Mouse (Mus musculus) kidney, postnatal 14 days (tissue): Measurements from ENCODE around the gene Slamf8.
A peak's percentile ranks its signal among the peaks of the same experiment; 100 is the strongest.

Source experiments
- DNase-seq: peaks from one replicate; pipeline ENCODE4 v3.0.0; 2022; ENCODE audit warnings: mixed read lengths

Gene Slamf8

DNA sequence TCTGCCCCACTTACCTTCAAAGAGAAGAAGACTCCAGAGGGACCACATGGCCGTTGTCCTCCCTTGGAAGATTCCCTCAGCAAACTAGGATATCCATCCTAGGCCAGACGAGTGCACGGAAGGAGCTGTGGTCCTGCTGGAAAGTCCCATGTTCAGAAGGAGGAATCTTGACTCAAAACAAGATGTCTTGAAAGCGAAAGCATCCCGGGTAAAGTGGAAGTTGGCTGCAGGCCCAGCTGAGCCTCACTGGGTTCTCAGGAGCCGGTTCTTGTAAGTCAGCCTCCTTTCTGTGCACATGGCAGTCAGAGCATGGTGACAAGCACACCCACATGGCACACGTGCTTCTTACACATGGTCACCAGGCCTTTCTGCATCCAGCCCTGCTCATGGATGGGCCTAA lies at the start of gene Slamf8:
Slamf8 (minus strand) TSS at position 184 of the 400 bp plus-strand sequence.
- peak; percentile 19 for DNase-seq

DNA sequence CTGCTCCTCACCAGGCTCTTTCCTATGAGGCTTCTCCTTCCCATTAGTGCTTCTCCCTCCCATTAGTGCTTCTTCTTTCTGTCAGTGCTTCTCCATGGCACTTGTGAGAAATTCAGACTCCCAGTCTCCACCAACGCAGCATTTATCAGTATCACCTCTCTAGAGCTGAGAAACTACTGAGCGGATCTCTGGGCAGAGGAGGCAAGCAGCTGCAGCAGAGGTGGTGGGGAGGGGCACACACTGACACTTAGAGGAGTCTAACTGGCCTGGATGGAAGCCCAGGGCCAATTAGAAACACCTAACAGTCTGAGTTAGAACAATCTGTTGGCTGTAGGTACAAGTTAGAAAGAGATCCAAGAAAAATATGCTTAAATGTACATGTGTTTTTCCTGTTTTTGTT lies 48.4 kb upstream of the Slamf8 start:
- peak; percentile 35 for DNase-seq

DNA sequence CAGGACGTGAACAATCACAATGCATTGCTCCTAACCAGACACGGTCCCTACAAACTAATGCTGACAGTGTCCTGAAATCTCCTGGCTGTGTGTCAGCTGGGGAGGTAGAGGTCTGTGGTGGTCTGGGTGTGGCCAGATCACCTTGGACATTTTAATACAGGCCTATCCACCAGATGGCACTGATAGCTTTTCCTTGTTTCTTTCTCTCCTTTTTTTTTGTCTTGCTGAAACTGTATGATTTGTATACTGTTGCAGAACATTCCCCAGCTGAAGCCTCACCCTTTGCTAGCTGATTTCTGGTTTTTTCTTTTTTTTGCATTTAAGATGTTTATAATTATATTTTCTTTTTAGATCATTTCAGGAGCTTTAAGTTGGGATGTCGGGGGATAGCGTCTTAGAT lies 47.4 kb upstream of the Slamf8 start:
- DNase-seq = no peak

DNA sequence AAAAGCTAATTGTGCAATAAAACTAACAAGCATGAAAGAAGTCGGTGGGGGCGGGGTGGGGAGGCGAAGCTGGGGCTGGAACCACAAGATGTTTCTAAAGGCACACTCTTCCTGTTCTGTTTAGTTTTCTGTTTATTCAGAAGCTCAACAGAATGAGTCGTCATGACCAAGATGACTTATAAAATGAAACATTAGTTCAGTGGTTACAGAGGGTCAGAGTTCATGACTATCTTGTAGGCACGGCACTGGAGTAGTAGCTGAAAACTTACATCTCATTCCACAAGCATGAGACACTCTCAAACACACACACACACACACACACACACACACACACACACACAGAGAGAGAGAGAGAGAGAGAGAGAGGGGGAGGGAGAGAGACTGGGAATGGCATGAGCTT lies 45.9 kb upstream of the Slamf8 start:
- no peak for DNase-seq

DNA sequence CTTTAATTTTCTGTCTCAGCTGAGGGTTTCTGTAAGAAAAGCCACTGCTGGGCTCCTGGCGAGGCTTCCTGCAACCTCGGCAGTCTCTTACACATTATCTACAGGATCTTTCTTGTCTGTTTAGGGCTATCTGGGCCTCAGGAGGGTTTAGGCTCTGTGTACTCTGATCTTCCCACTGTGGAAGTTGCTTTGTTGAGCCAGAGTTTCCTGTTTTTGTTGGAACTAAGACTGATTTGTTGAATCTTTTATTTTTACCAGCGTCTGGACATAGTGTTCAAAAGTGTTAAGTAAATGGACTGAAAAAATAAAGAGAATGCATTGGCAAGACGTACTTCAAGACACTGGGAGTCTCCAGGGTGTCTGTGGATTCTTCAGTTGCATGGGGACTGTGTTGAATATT lies 44.9 kb upstream of the Slamf8 start:
- no peak for DNase-seq

DNA sequence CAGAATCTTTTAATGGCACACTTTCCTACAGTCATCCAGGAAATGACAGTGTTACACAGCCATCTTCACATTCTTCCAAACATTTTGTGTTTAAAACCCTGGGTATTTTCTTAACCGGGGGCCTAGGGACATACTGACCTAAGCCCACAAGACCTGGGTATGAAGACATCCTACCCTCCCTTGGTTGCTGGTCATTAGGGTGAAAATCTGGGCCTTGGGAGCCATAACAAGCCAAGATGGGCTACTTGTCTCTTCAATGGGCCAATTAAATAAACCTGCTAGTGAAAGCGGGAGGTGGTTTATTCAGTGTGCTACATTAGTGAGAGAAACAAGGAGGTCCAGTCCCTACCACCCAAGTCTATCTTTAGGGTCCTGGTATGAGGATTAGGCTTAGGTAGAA lies 43.8 kb upstream of the Slamf8 start:
- DNase-seq = no peak

DNA sequence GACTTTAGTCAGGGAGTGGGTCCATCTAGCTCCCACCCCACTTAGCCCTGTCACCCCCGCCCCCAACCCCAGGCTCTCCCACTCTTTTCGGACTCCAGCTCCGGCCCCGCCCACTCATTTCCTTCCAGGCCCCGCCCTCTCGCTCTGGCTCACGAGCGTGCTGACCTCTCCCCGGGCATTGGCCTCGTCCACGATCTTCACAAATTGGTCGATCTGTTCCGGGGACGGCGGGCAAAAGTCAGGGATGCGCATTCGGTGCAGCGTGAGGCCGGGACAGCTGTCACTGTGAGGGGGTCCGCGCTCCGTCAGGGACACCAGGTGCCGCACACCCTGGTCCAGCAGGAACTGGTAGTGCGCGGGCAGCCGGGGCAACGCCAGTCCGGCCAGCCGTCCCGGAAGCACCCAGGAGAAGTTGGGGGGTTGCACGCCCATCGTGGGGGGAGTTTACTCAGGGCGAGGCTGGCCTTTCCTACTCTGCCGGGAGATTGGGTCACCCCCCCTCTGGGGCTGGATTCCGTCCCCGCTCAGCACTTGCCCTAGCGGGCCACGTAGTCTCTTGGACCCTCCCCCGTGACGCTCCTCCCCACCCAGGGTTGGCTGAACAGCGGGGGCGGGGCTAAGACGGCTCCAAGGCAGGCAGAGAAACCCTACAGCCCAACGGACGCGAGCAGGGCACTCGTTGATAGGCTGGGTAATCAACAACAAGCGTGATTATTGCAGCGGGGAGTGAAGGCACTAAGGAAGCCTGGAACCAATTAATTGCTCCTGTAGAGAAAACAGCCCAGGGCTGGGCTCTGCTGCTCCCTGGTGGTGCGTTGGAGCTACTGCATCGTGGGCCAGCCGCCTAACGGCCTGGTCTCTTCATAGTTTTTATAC lies 42.3 kb upstream of the Slamf8 start, which contains the start of gene Dusp23:
Dusp23 (minus strand) TSS at position 512 of the 876 bp plus-strand sequence.
- DNase-seq = peak; percentile 98

DNA sequence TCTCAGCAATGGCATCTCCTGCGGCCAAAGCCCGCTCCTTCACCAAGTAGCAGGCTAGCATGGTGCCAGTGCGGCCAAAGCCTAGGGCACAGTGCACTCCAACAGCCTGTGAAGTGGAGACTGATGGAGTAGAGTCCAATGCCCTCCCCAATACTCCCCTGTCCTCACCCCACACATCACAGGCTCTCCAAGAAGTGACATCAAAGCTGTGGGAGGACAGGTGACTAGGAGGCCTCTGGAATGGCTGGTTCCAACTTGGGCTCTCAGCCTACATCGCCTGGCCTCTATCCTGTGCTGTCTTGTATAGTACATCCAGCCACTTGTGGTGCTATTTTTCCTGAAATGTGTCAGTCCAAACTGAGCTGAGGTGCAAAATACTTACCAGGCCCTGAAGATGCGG lies 41.4 kb upstream of the Slamf8 start:
- DNase-seq = no peak

DNA sequence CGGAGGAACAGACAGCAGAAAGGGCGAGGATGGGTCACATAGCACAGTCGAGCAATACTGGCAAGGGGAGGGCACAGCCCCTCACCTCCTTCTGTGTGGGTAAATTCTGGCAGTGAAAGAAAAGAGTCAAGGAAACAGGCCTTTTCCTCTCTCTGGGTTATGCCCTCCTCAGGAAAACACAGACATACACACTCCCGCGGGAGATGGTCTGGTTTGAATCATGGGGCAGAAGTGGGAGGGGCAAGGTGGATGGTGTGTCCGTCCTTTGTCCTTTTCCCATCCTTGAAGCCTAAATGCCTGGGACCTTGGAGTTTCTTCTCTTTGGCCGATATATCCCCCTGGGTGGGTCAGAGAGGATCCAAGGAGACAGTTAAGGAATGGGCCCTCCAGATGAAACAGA lies 39.5 kb upstream of the Slamf8 start:
- DNase-seq = no peak

DNA sequence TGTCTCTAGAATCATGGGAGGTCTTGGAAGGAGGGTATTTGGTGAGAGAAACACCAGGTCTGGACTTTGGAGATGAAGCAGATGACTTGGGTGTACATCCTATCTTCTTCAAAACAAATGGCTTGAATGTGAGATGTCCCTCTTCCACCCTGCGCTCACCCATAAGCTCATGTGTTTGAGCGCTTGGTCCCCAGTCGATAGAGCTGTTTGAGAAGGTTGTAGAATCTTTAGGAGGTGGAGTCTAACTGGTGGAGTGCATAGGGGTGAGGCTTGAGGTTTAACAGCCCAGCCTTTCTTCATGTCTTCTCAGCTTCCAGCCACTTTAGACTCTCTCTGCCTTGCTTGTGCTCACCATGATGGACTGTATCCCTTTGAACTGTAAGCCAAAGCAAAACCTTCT lies 35.9 kb upstream of the Slamf8 start:
- DNase-seq = no peak

DNA sequence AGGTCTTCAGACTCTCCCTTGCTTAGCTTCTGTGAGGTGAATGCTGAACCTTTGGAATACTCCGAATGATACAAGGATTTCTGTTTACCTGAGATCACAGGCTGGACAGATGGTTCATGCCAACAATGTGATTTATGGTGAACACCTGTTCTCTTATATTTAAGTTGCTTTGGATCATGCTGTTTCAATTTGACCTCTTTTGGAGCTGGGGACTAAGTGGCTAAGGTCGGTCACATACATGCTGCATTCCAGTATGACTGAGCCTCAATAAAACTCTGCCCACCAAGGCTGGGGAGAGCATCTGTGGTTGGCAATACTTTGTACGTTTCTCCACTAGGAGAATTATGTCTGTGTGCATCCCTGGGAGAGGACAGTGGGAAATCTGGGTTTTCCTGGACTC lies 33.7 kb upstream of the Slamf8 start:
- DNase-seq = no peak

DNA sequence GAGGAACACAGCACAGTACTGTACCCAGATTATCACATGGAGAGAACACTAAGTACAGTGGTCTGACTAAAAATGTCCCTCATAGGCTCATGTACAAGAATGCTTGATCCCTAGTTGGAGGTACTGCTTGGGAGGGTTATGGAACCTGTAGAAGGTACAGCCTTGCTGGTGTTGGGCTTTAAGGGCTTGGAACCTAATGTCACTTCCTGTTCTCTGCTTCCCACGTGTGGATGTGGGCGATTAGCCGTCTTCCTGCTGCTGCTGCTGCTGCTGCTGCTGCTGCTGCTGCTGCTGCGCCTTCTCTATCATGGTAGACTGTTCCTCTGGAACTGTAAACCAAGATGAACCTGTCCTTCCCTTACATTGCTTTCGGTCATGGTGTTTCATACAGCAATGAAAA lies 33.2 kb upstream of the Slamf8 start:
- DNase-seq = no peak

DNA sequence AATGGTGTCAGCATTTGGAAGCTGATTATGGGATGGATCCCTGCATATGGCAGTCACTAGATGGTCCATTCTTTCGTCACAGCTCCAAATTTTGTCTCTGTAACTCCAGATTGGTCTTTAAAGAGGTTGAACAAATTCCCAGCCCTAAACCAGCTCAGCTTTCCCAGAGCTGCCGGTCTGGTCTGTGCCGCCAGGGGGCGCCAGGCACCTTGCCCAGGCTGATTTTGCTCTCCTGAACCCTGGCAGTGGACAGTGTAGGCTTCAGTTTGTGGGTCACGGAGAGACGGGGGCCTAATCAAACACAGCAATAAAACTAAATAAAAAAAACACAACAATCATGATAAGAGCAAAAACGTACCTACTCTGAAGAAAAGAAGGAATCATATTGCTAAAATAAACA lies 28.9 kb upstream of the Slamf8 start:
- DNase-seq = peak; percentile 81

DNA sequence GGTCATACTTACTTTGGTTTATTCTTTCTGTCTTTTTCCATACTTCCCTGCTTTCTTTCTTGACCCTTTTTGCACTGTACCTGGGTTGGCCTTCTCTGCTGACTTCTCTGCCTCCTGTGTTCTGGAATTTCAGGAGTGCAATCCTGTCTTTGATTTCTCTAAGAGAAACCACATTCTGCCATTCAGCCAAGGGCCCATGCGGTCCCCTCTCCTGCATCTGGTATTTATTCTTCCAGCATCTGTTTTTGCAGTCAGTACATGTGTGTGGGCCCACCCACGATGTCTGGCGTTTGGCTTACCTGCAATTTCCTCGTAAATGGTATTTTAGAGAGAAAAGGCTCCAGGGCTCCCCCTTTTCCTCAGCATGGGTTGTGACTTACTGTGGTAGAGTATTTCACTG lies 27.8 kb upstream of the Slamf8 start:
- no peak for DNase-seq

DNA sequence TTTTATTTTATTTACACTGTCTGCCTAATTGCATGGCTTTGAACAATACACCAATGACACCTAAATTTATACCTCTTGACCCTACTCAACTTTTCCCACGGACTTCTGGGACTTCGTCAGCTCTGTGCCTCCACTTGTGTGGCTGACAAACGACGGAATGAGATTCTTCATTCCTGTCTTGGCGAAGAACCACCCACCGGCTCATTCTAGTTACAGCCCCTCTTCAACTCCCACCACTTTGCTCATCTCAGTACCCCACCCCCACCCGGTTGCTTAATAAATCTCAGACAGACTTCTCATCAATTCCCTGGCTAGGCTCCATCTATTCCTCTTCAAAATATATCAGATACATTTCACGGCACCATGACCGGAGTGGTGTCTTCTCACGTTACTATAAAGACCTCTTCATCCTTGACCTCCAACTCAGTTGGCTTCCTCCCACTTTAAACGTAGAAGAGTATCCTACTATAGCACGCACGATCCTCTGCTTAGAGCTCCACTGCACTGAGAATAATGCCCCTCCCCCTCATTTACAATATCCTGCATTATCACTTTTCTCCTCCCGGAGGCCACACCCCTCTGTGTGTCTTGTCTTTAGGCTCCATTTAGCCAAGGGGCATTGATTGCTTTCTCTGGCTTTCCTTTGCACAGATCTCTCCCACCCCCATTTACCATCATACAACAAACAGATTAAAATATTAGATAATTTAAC lies 27.2 kb upstream of the Slamf8 start:
- DNase-seq = no peak

DNA sequence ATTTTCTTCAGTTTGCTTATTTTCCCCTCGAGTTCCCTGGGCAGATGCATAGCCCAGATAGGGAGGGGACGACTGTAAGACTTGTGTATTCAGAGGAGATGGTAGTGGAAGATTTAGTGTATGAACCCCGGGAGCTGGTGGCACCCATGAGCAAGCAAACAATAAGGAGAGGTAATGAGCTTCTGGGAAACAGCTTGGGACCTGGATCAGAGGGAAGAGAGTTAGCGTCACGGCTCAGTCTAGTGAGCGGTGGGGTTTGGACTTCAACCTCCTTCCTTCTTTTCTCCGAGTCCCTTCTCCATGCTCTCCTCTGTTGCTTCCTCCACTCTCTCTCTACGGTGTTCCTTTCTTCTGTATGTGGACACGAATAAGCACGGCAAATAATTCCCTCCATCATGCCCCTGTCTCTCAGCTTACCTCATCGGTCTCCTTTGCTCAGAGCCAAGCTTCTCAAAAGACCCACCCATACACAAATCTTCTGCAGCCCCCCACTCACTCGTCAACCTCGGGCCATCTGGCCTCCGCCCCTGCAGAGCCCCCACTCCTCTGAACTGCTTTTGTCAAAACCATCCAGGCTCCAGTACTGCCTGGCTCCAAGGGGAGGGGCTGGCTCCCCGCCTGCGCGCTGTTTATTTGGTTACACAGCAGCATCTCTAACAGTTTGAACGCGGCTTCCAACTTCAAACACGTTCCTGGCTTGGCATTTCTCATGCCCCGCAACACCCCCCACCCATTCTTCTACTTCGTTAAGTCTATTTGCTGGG lies 26.4 kb upstream of the Slamf8 start:
- no peak for DNase-seq

DNA sequence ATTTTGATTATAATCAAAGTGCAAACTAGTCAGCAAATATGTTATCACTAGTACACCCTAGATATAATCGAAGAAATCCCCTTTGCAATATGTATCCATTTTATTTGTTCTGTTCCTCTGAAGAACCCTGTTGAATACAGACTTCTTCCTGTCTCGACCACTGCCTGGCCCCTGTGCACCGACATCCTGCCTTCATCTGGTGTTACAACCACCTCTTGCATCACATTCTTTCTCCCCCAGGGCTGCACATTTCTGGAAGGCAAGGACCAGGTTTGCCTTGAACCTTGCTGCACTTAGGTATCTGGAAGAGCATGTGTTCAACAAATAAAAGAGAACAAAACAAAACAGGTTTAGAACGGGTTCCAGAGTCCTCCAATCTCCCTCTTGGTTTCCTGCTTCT lies 25.0 kb upstream of the Slamf8 start:
- DNase-seq = no peak

DNA sequence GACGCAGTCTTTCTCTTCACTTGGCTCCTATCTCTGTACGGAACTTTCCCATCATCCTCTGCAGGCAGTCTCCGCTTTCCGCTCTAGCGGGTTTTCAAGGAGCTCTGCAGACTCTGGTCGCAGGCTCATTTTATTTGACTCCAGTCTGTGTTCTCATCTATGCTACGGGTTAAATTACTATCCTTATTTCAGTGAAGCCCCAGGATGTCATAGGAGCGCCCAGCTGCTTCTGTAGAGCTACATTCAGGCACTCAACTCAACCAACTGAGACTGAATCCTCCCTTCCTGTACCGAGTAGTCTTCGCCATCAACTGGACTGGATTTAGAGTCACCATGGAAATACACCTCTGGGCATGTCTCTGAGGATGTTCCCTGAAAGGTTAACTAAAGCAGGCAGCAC lies 24.3 kb upstream of the Slamf8 start:
- DNase-seq = no peak

DNA sequence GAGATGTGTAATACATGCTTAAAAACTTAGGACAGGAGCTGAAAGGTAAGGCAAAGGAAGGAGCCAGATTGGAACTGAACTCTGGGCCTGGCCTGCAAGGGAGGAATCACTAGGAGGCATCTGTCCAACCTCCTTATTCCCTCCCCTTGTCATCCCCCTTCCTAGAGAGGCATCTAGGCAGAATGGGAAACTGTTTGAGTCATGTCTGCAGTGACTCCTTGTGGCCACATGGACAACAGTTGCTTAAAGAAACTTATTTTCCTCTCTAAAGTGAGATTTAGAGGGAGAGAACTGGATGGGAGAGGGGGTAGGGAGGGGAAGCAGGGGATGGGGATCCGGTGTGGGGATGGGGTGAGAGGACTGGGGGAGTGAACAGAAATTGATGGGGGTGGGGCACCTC lies 22.4 kb upstream of the Slamf8 start:
- no peak for DNase-seq

DNA sequence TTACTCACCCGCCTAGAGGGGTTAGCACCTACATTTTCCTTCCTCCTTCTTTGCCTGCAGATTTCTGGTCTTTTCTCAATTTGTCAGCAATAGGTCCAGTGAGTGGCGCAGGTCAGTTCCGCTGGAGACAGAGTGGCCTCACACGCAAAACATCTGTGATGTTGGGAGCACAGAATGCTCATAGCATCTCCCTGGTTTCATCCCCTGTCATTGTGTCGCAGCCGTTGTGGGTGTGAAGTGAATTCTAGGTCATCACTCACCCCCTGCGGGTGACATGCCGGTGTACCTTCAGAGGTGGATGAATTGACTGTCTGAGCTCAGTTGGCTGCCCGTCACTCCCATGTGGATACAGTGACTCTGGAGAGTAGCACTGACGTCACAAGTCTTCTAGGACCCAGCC lies 20.9 kb upstream of the Slamf8 start:
- no peak for DNase-seq

DNA sequence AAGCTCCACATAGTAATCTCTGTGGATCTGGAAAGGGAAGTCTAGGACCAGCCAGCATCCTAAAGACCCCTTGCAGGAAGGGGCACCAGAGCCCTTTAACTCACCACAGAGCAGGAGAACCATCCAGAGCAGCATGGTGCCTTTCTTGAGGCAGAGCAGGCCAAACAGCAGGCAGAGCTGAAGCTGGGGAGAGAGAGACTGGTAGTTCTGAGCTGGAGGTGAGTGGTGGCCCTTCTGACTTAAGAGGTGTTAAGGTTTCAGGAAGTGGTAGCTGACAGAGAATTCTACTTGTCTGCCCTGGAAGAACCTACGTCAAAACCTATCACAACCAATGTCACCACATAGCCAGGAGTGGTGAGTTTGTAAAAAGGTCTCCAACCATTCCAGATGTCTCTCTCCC lies 12.0 kb upstream of the Slamf8 start, which contains the start of gene Fcrl6:
Fcrl6 (minus strand) TSS at position 226 of the 400 bp plus-strand sequence.
- DNase-seq = no peak

DNA sequence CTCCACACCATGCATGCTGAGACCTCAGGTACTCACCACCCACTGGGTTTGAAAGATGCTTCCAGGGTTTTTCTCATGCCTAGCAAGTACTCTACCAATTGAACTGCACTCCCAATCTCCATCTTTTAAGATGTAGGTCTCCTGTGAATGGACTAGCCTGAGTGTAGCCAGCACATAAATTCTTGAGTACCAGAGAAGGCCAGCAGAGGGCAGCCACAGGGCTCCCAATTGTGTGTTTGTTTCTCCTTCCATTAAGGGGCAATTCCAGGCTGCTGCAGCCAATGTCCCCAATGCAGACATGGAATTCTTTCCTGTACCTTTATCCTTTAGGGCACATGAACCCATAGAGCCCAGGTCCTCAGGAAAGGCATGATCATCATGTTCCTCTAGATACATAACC lies 4.1 kb upstream of the Slamf8 start:
- DNase-seq = peak; percentile 56

DNA sequence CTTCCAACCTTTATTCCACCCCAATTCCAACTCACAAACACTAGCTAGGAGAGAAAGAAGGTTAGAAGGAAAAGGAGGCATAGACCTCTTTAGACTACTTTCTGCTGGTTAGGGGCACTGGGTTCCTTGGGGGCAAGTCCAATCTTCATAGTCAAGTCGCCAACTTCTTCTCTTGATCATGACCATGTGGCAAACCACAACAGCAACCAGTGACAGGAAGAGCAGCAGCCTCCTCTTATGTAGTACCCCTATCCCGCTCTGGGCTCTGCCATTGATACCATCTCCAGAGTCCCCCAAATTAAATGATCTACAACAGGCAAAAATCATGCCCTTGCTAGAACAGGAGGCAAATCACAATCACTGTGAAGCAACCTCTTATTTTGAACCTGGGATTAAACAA lies 3.6 kb upstream of the Slamf8 start:
- DNase-seq = no peak

DNA sequence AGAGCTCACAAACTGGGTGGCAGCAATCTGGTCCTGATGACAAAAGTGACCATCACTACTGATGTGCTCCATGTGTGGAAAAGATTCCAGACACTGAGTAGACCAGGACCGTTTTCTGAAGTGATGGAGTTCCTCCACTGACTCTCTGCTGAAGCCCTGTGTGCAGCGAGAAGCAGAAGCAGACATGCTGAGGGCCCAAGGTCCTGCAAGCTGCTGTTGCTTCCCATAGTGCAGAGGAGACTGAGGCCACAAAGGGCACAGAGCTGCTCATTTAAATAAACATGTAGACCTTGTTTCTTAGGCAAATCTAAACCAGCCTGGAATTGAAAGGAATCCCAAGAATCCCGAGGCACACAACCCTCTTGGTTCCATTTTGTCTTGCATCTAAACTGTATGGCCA lies 3.0 kb upstream of the Slamf8 start:
- DNase-seq = no peak
